Mouse (Mus musculus): ENCODE results near the gene Oas1d.
"Not testable (repeated sequence)": the region's sequence is repeated elsewhere in the genome, so short reads cannot be mapped to it uniquely, and the experiment has no call there.

The Oas1d gene

GRCm38 (mm10) chr5:120906791-120907733, 7.3 kb upstream of the Oas1d start, which contains the start of gene Oas1a:
Gene Oas1a (minus strand): TSS chr5:120907521.
- not testable (repeated sequence) for DNase-seq

- no peak for DNase-seq
These were observed 6.0 kb upstream of the Oas1d start for GRCm38 (mm10) chr5:120908196-120908920.

GRCm38 (mm10) chr5:120919156-120919935, 5.0 kb downstream of the Oas1d start:
- DNase-seq: not testable (repeated sequence)

DNA sequence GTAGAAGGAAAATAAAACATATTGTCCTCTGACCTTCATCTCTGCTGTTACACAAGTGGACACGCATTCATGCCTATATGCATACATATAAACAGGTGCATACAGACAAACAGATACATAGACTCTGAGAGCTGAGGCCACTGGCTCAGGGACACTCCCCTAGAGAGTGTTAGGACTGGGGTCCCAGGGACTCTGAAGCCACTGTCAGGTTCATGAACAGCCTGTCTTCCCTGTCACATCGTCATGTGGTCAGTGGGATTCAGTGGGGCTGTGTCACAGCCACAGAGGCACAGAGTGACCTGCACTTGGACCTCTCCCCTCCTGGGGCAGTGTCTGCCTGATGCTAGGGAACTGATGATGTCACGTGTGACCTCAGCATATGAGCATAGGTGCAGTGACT, 6.0 kb downstream of the Oas1d start:
- no peak for DNase-seq

GRCm38 (mm10) chr5:120923969-120924368, 9.6 kb downstream of the Oas1d start:
- DNase-seq: no peak

DNA sequence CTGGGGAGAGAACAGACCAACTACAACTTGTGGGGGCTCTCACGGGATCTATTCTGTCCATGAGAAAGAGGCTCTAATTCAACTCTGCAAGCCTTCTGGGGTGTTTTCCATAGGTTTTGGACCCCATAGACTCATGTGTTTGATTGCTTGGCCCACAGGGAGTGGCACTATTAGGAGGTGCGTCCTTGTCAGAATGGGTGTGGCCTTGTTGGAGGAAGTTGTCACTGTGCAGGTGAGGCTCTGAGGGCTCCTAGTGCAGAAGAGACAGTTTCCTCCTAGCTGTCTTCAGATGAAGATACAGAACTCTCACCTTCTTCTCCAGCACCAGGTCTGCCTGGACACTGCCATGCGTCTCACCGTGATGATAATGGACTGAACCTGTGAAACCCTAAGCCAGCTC, 10.2 kb downstream of the Oas1d start:
- DNase-seq: not testable (repeated sequence)

DNA sequence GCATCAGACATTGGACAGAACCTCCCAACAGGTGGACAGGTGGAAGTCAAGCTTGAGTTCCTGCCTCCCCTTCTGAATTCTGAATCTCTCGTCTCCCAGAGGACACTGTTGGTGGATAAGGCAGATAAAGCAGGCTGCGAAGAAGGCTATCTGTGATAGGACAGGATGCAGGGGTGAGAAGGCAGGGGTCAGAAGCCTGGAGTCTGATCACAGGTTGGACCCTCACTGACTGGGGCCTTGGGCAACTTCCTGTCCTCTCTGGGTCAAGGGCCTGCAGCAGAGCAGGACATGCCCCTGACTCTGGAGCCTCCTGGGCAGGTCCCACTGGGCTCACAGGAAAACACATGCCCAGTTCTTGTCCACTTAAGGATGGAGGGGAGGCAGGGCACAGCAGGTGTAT, 12.0 kb downstream of the Oas1d start:
- DNase-seq: not testable (repeated sequence)

GRCm38 (mm10) chr5:120927036-120927435, 12.7 kb downstream of the Oas1d start:
- no peak for DNase-seq

GRCm38 (mm10) chr5:120933966-120934365, 19.6 kb downstream of the Oas1d start:
- DNase-seq: no peak

DNA sequence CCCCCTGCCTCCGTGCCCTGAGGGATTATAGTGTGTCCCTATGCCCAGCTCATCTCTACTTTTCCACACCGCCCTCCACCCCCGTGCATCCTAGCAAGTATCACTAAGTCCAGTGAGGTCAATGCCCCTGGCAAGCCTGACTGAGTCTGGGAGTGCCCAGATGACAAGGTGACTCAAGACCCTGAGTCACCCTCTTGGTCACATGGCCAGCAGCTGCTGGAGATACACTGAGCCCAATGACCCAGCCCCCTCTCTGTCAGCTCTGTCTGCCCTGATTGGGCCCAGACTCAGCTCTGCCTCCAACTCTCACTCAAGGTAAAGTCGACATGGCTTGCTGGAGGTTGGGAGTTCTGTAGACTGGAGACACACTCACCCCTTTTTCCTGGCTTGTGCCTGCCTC, 23.5 kb downstream of the Oas1d start:
- DNase-seq: no peak

DNA sequence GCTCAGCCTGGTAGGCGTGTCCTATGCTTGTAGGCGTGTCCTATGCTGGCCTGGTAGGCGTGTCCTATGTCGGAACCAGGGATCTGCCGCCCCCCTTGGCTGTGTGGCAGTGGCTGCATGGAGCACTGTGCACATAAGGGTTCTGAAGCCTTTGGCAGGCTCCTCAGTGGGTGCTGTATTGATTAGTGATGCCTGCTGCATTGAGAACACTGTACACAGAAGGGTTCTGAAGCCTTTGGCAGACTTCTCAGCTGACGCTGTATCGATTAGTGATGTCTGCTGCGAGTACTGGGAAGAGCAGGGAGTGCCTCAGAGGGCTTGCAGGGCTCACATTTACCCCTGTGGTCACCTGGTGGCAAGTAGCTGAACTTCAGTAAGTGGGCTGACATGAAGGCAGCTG, 24.2 kb downstream of the Oas1d start:
- no peak for DNase-seq

- no peak for DNase-seq
These were observed 27.7 kb downstream of the Oas1d start for GRCm38 (mm10) chr5:120942076-120942475.

- DNase-seq: no peak
These were observed 38.0 kb downstream of the Oas1d start for GRCm38 (mm10) chr5:120952242-120952770.

- peak; percentile 59 for DNase-seq
These were observed 39.6 kb downstream of the Oas1d start for GRCm38 (mm10) chr5:120953974-120954373.

- no peak for DNase-seq
These were observed 46.7 kb downstream of the Oas1d start for GRCm38 (mm10) chr5:120961004-120961403.

GRCm38 (mm10) chr5:120966156-120966555, 51.8 kb downstream of the Oas1d start:
- no peak for DNase-seq

DNA sequence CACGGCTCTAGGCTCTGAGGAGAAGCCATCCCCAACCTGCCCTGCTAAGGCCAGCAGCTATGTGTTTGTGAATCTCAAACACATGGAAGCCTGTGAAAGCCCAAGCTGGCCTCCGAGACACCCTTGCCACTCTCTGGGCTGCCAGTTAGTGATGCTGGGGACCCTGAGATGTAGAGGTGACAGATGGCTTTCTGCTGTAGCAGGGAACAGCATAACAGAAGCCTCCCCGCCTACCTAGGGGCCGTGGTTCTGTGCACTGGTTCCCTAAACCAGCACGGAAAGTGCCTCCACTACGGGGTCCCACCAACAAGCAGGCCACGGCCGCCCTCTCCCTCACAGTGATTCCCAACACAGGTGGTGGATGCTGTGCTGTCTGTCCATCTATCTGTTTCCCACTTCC, 52.6 kb downstream of the Oas1d start:
- no peak for DNase-seq

GRCm38 (mm10) chr5:120967355-120968133, 53.2 kb downstream of the Oas1d start:
- DNase-seq: no peak

GRCm38 (mm10) chr5:120968134-120968532, 53.8 kb downstream of the Oas1d start:
- no peak for DNase-seq

- no peak for DNase-seq
These were observed 54.5 kb downstream of the Oas1d start for GRCm38 (mm10) chr5:120968799-120969198.

- DNase-seq: peak; percentile 86
These were observed 55.4 kb downstream of the Oas1d start for GRCm38 (mm10) chr5:120969703-120970102.

Measured in cerebellum, adult 11 months (tissue).